Mouse (Mus musculus): Measurements from ENCODE around the gene Dstyk. TPM values are rescaled to one million over a fixed set of nuclear protein-coding genes. Genes with fewer than 3 reads are reported as not detected.

Dstyk gene
- 6.9 TPM for polyA plus RNA-seq (2012; fragmentation: generic; extraction: Trizol)

GRCm38 (mm10) chr1:132417319-132418251 is at the start of gene Dstyk:
Gene Dstyk (plus strand): TSS chr1:132417555.
- TF ChIP-seq MYOD1 (IDR thresholded peaks at IDR 0.05; ENCODE audit: control insufficient read depth in 1 of 3, insufficient read length in 2 of 3, low read depth in 2 of 3), result peak in 1 of 3 experiments; percentile 47
- TF ChIP-seq TCF12 (IDR thresholded peaks at IDR 0.05; ENCODE audit: insufficient read depth, poor library complexity, severe bottlenecking), result no peak
- no peak for TF ChIP-seq E2F4 (IDR thresholded peaks at IDR 0.05; ENCODE audit: insufficient read depth)
- no peak for TF ChIP-seq USF1 (IDR thresholded peaks at IDR 0.05; ENCODE audit: low read depth)
- TF ChIP-seq REST (IDR thresholded peaks at IDR 0.05; ENCODE audit: insufficient read depth, insufficient read length), result no peak
- 0 out of 2 replicates have a peak, but pooled peaks have one; percentile 16 for TF ChIP-seq CEBPB (IDR thresholded peaks at IDR 0.05; ENCODE audit: insufficient read depth, poor library complexity, severe bottlenecking)
- TF ChIP-seq TCF3 (IDR thresholded peaks at IDR 0.05; ENCODE audit: insufficient read length, low read depth), result no peak
- TF ChIP-seq POLR2AphosphoS2 (IDR thresholded peaks at IDR 0.05; ENCODE audit: insufficient read length, low read depth), result peak; percentile 85
- peak; percentile 81 for TF ChIP-seq POLR2A (IDR thresholded peaks at IDR 0.05; ENCODE audit: insufficient read length, low read depth)
- TF ChIP-seq SRF (IDR thresholded peaks at IDR 0.05; ENCODE audit: control insufficient read depth, insufficient read length, low read depth), result peak; percentile 38
- peak in 2 of 3 experiments; percentile 11 to 81 for TF ChIP-seq MYOG (IDR thresholded peaks at IDR 0.05; ENCODE audit: control insufficient read depth in 1 of 3, insufficient read depth in 1 of 3, insufficient read length in 2 of 3, low read depth in 2 of 3)
- TF ChIP-seq MAX (IDR thresholded peaks at IDR 0.05; ENCODE audit: low read depth), result no peak
- no peaks in the 10 kb centered on the region for H3K36me3 ChIP-seq (ENCODE audit: control insufficient read depth, insufficient read depth)

GRCm38 (mm10) chr1:132367692-132368506 is 49.5 kb upstream of the Dstyk start:
- H3K36me3 ChIP-seq (ENCODE audit: control insufficient read depth, insufficient read depth), result peaks cover 4% of the 10 kb centered on the region

More at GRCm38 (mm10) chr1:132417319-132418251, at the start of gene Dstyk:
- Histone ChIP-seq H3ac (ENCODE audit: control insufficient read depth, insufficient read length) (peak within 1 kb of the TSS; percentile 38), H3K4me3 (peak within 1 kb of the TSS; percentile 62), H3K4me2 (ENCODE audit: low read depth) (peak within 1 kb of the TSS; percentile 93), H3K27me3 (ENCODE audit: control insufficient read depth, insufficient read depth, insufficient read length) (no peaks in the 10 kb centered on the region), H3K79me2 (ENCODE audit: control insufficient read depth, insufficient read depth) (peaks cover 40% of the 10 kb centered on the region)

DNA sequence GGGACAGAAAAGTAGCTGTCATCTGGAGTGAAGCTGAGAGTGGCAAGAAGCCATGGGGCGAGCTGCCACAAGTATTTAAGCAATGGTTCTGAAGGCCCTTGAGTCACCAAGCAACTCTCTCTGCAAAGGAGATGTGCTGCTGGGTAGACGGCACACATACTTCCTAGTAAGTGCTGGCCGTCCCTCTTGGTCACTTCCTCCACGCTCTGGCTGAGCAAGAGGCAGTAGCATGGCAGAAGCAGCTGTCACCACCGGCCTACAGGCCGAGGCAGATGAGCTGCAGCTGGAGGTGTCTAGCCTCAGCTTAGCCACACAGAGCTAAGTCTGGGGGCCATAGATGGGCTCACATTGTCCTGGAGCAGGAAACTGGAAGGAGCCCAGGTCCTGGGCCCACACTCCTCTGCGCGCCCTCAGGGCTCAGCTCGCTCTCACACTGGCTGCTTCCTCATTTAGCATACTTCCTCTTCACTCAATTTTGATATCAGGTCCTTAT is 46.6 kb upstream of the Dstyk start:
- Histone ChIP-seq H3ac (ENCODE audit: control insufficient read depth, insufficient read length) (no peak overlapping the region), H3K4me2 (ENCODE audit: low read depth) (no peak overlapping the region), H3K79me2 (ENCODE audit: control insufficient read depth, insufficient read depth) (peaks cover 6% of the 10 kb centered on the region), H3K36me3 (ENCODE audit: control insufficient read depth, insufficient read depth) (no peaks in the 10 kb centered on the region), H3K27me3 (ENCODE audit: control insufficient read depth, insufficient read depth, insufficient read length) (no peaks in the 10 kb centered on the region), H3K4me3 (no peak overlapping the region)
- TF ChIP-seq POLR2A (IDR thresholded peaks at IDR 0.05; ENCODE audit: insufficient read length, low read depth) (no peak), MYOG (IDR thresholded peaks at IDR 0.05; ENCODE audit: control insufficient read depth in 1 of 3, insufficient read depth in 1 of 3, insufficient read length in 2 of 3, low read depth in 2 of 3) (peak in 2 of 3 experiments; percentile 67 to 71), MYOD1 (IDR thresholded peaks at IDR 0.05; ENCODE audit: control insufficient read depth in 1 of 3, insufficient read length in 2 of 3, low read depth in 2 of 3) (peak in 2 of 3 experiments; percentile 58 to 77), REST (IDR thresholded peaks at IDR 0.05; ENCODE audit: insufficient read depth, insufficient read length) (no peak)

More at GRCm38 (mm10) chr1:132367692-132368506, 49.5 kb upstream of the Dstyk start:
- H3K79me2 ChIP-seq (ENCODE audit: control insufficient read depth, insufficient read depth), result no peaks in the 10 kb centered on the region
- no peak overlapping the region for H3K4me2 ChIP-seq (ENCODE audit: low read depth)
- H3K4me3 ChIP-seq, result no peak overlapping the region
- no peak overlapping the region for H3ac ChIP-seq (ENCODE audit: control insufficient read depth, insufficient read length)
- TF ChIP-seq TCF3 (IDR thresholded peaks at IDR 0.05; ENCODE audit: insufficient read length, low read depth) (no peak), CEBPB (IDR thresholded peaks at IDR 0.05; ENCODE audit: insufficient read depth, poor library complexity, severe bottlenecking) (no peak), USF1 (IDR thresholded peaks at IDR 0.05; ENCODE audit: low read depth) (no peak), MYOD1 (IDR thresholded peaks at IDR 0.05; ENCODE audit: control insufficient read depth in 1 of 3, insufficient read length in 2 of 3, low read depth in 2 of 3) (no peak), TCF12 (IDR thresholded peaks at IDR 0.05; ENCODE audit: insufficient read depth, poor library complexity, severe bottlenecking) (no peak), MYOG (IDR thresholded peaks at IDR 0.05; ENCODE audit: control insufficient read depth in 1 of 3, insufficient read depth in 1 of 3, insufficient read length in 2 of 3, low read depth in 2 of 3) (no peak), POLR2AphosphoS2 (IDR thresholded peaks at IDR 0.05; ENCODE audit: insufficient read length, low read depth) (no peak), POLR2A (IDR thresholded peaks at IDR 0.05; ENCODE audit: insufficient read length, low read depth) (no peak), E2F4 (IDR thresholded peaks at IDR 0.05; ENCODE audit: insufficient read depth) (no peak), SRF (IDR thresholded peaks at IDR 0.05; ENCODE audit: control insufficient read depth, insufficient read length, low read depth) (no peak), MAX (IDR thresholded peaks at IDR 0.05; ENCODE audit: low read depth) (no peak), REST (IDR thresholded peaks at IDR 0.05; ENCODE audit: insufficient read depth, insufficient read length) (no peak)
- no peaks in the 10 kb centered on the region for H3K27me3 ChIP-seq (ENCODE audit: control insufficient read depth, insufficient read depth, insufficient read length)

DNA sequence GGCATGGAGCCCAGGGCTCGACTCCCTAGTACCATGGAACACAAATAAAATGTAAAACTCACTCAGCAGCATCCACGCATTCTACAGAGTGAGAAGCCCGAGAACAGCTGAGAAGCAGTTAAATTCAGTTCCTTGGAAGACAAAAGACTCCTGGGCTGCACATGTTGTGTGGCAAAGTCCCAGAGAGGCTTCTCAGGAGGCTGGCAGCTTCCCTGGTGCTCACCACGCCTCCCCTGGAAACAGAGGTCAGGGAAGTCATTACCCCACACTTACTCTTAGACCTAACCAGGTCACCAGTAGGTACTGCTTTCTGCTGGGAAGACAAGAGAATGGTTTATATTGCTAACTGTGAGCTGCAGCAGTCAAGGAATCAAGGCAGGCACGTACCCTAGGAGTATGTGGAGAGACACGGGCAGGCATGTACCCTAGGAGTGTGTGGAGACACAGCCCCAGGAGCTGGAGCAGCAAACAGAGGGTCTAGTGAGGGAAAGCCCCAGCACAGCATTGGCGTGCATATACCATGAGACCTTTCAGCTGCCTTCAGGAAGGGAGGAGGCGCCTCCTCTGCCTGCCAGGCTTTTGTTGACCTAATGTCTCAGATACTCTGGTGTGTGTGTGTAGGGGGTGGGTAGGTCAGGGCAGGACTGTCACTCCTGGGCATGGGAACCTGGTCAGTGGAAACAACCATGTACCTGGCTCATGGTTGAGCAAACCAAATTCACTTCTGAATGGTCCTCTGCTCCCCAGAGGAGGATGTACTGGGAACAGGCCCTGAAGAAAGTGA is 45.9 kb upstream of the Dstyk start:
- TF ChIP-seq POLR2AphosphoS2 (IDR thresholded peaks at IDR 0.05; ENCODE audit: insufficient read length, low read depth) (no peak), USF1 (IDR thresholded peaks at IDR 0.05; ENCODE audit: low read depth) (no peak), REST (IDR thresholded peaks at IDR 0.05; ENCODE audit: insufficient read depth, insufficient read length) (no peak), E2F4 (IDR thresholded peaks at IDR 0.05; ENCODE audit: insufficient read depth) (no peak), TCF3 (IDR thresholded peaks at IDR 0.05; ENCODE audit: insufficient read length, low read depth) (no peak)
- H3ac ChIP-seq (ENCODE audit: control insufficient read depth, insufficient read length), result no peak overlapping the region
- no peak overlapping the region for H3K4me2 ChIP-seq (ENCODE audit: low read depth)
- no peaks in the 10 kb centered on the region for H3K27me3 ChIP-seq (ENCODE audit: control insufficient read depth, insufficient read depth, insufficient read length)
- peaks cover 6% of the 10 kb centered on the region for H3K79me2 ChIP-seq (ENCODE audit: control insufficient read depth, insufficient read depth)
- no peaks in the 10 kb centered on the region for H3K36me3 ChIP-seq (ENCODE audit: control insufficient read depth, insufficient read depth)
- H3K4me3 ChIP-seq, result no peak overlapping the region

Data from myocyte (in vitro differentiated cells).